Comparison of ENCODE assay signal across 8 mouse cellular contexts in the genomic region with DNA sequence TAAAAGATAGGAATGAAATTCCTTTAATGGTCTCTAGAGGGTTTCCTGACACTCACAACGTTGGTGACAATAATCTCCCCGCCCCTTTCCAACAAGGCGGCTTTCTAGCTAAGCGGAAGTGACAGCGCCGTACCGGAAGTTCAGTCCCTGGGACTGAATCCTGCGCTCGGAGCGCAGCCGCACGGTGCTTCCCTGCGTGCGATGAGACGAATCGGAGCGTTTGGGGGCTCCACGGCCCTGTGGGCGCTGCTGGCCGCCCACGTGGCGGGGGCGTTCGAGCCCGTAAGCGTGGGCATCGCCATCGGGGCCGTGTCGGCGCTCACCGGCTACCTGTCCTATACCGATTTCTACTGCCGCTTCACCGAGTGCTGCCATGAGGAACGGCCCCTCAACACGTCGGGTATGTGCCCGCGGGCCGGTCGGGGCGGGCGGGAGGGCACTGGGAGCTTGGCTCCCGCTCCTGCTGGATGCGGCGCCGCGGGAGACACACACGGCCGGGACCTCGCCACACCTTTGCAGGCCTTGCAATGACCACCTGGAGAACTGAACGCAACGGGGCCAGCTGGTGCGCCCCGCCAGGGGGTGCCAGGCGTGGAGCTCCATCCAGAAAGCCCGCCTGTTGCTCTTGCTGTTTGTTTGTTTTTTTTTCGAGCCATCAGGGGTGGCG. TPM values are rescaled to one million over a fixed set of nuclear protein-coding genes. Genes with fewer than 3 reads are reported as not detected.
DNase-seq lines count a peak whose midpoint lies in the region; ATAC-seq and TF ChIP-seq lines count a peak whose summit lies in the region.

Tor1b (plus strand) TSS at position 136 of the 667 bp plus-strand sequence.

- H3K4me1 ChIP-seq in embryonic facial prominence, embryonic 12.5 days: peaks cover 24% of the 10 kb centered on the region
- peaks cover 11% of the 10 kb centered on the region for H3K4me1 ChIP-seq in kidney, adult 2 months (ENCODE audit: control insufficient read depth, insufficient read depth, low read length)
- H3K4me1 ChIP-seq in limb, embryonic 14.5 days (ENCODE audit: control insufficient read depth, insufficient read depth, low read length): peaks cover 16% of the 10 kb centered on the region; the same call in 1 of the 2 replicates
- H3K4me1 ChIP-seq in midbrain, postnatal 0 days (ENCODE audit: insufficient read depth, low read length): peaks cover 13% of the 10 kb centered on the region

- TF ChIP-seq CTCF in kidney, adult 2 months (conservative IDR thresholded peaks at IDR 0.05; ENCODE audit: insufficient read depth, insufficient read length, low read depth, low read length): peak; percentile 24; the same call in 1 of the 2 replicates
- TF ChIP-seq CTCF in midbrain, postnatal 0 days (IDR thresholded peaks at IDR 0.05): peak; percentile 51

- peak; percentile 96 for TF ChIP-seq POLR2A in kidney, adult 2 months (IDR thresholded peaks at IDR 0.05; ENCODE audit: low read depth, low read length)
- peak; percentile 96; the same call in 1 of the 2 replicates for TF ChIP-seq POLR2A in limb, embryonic 14.5 days (IDR thresholded peaks at IDR 0.05; ENCODE audit: borderline replicate concordance, extremely low read depth, insufficient read depth, insufficient read length)

- under 1% methylated on average over 60 of the region's 60 CpGs for WGBS in embryonic facial prominence, embryonic 12.5 days
- WGBS in kidney, adult 2 months: under 1% methylated on average over 60 of the region's 60 CpGs
- WGBS in limb, embryonic 14.5 days: under 1% methylated on average over 56 of the region's 60 CpGs
- under 1% methylated on average over 57 of the region's 60 CpGs for WGBS in midbrain, postnatal 0 days

- peaks cover 29% of the 10 kb centered on the region for H3K36me3 ChIP-seq in embryonic facial prominence, embryonic 12.5 days
- no peaks in the 10 kb centered on the region for H3K36me3 ChIP-seq in kidney, adult 2 months (ENCODE audit: control insufficient read depth, insufficient read depth, low read length)
- peaks cover 28% of the 10 kb centered on the region for H3K36me3 ChIP-seq in limb, embryonic 14.5 days (ENCODE audit: control insufficient read depth, insufficient read depth, low read length)
- peaks cover 27% of the 10 kb centered on the region for H3K36me3 ChIP-seq in midbrain, postnatal 0 days (ENCODE audit: insufficient read depth, low read length)

- H3K4me3 ChIP-seq in embryonic facial prominence, embryonic 12.5 days: peak within 1 kb of the TSS; percentile 89
- peak within 1 kb of the TSS; percentile 91 for H3K4me3 ChIP-seq in kidney, adult 2 months (ENCODE audit: insufficient read depth, low read depth, low read length)
- H3K4me3 ChIP-seq in limb, embryonic 14.5 days (replicated peaks; ENCODE audit: low read length): peak within 1 kb of the TSS; percentile 86
- peak within 1 kb of the TSS; percentile 82 for H3K4me3 ChIP-seq in midbrain, postnatal 0 days (ENCODE audit: low read depth, low read length)

- 0 out of 2 replicates have a peak, but pooled peaks have one; percentile 61 for ATAC-seq in embryonic facial prominence, embryonic 12.5 days (ENCODE audit: insufficient number of reproducible peaks, insufficient read depth, low FRiP score, low TSS enrichment)
- peak; percentile 88 for ATAC-seq in limb, embryonic 14.5 days (ENCODE audit: low FRiP score, low read depth)
- peak; percentile 92 for ATAC-seq in midbrain, postnatal 0 days (ENCODE audit: low FRiP score)

- peak within 1 kb of the TSS; percentile 83 for H3K4me2 ChIP-seq in embryonic facial prominence, embryonic 12.5 days (replicated peaks)
- H3K4me2 ChIP-seq in limb, embryonic 14.5 days (replicated peaks; ENCODE audit: low read depth, low read length, severe bottlenecking): peak within 1 kb of the TSS; percentile 63
- H3K4me2 ChIP-seq in midbrain, postnatal 0 days (ENCODE audit: low read depth, low read length, poor library complexity, severe bottlenecking): peak within 1 kb of the TSS; percentile 79

- peak within 1 kb of the TSS; percentile 72 for H3K27ac ChIP-seq in embryonic facial prominence, embryonic 12.5 days
- peak within 1 kb of the TSS; percentile 75 for H3K27ac ChIP-seq in kidney, adult 2 months (ENCODE audit: insufficient read depth, low read depth, low read length)
- H3K27ac ChIP-seq in limb, embryonic 14.5 days (replicated peaks; ENCODE audit: low read depth, low read length): peak within 1 kb of the TSS; percentile 83
- peak within 1 kb of the TSS; percentile 67 for H3K27ac ChIP-seq in midbrain, postnatal 0 days (ENCODE audit: low read depth, low read length)

- no peaks in the 10 kb centered on the region for H3K9me3 ChIP-seq in embryonic facial prominence, embryonic 12.5 days
- H3K9me3 ChIP-seq in limb, embryonic 14.5 days (ENCODE audit: control insufficient read depth, low read length): no peaks in the 10 kb centered on the region
- H3K9me3 ChIP-seq in midbrain, postnatal 0 days (ENCODE audit: low read length): no peaks in the 10 kb centered on the region

- no peaks in the 10 kb centered on the region for H3K27me3 ChIP-seq in embryonic facial prominence, embryonic 12.5 days
- no peaks in the 10 kb centered on the region for H3K27me3 ChIP-seq in kidney, adult 2 months (replicated peaks; ENCODE audit: control insufficient read depth, insufficient read depth, low read length)
- H3K27me3 ChIP-seq in limb, embryonic 14.5 days (ENCODE audit: control insufficient read depth, insufficient read depth, low read length): no peaks in the 10 kb centered on the region
- no peaks in the 10 kb centered on the region for H3K27me3 ChIP-seq in midbrain, postnatal 0 days (ENCODE audit: insufficient read depth, low read length)

- H3K9ac ChIP-seq in embryonic facial prominence, embryonic 12.5 days: peak within 1 kb of the TSS; percentile 88
- H3K9ac ChIP-seq in limb, embryonic 14.5 days (ENCODE audit: low read depth, low read length, severe bottlenecking): peak within 1 kb of the TSS; percentile 84
- H3K9ac ChIP-seq in midbrain, postnatal 0 days (replicated peaks; ENCODE audit: low read length, poor library complexity, severe bottlenecking): peak within 1 kb of the TSS; percentile 79

- peak; percentile 96 for DNase-seq in 3T3-L1 (ENCODE audit: low read depth, low spot score)
- peak; percentile 82 for DNase-seq in adrenal gland, postnatal 25 days
- peak; percentile 89 to 93 for DNase-seq in heart, adult 18-20 months
- DNase-seq in kidney, adult 2 months: peak; percentile 92
- DNase-seq in limb, embryonic 14.5 days (ENCODE audit: low spot score): peak; percentile 95
- DNase-seq in midbrain, postnatal 0 days (ENCODE audit: low spot score): peak; percentile 97
- DNase-seq in spleen, postnatal 14 days (ENCODE audit: low spot score in 2 of 2): peak; percentile 57 to 73

RNA-seq across cellular contexts. Expression of gene Tor1b, which starts in this region (rescaled TPM):
- total RNA-seq in adrenal gland, postnatal 25 days (2021): 53.5 and 59.8 TPM in 2 replicates
- 31.5 and 31.9 TPM in 2 replicates for polyA plus RNA-seq in embryonic facial prominence, embryonic 12.5 days (2016; fragmentation: Nextera tagmentation; extraction: Ambion mirVana)
- total RNA-seq in heart, adult 18-20 months (2021): 10 to 100 TPM; 25.2 to 29.1 TPM
- polyA plus RNA-seq in kidney, adult 2 months (2012; rRNA removed): 22.4 and 22.7 TPM in 2 replicates
- 45.3 and 45.9 TPM in 2 replicates for polyA plus RNA-seq in limb, embryonic 14.5 days (2012; rRNA removed)
- 39.6 and 40.7 TPM in 2 replicates for polyA plus RNA-seq in limb, embryonic 14.5 days (2014; fragmentation: Nextera tagmentation; extraction: Ambion mirVana)
- total RNA-seq in midbrain, postnatal 0 days (2014; rRNA removed): 27.1 and 28.3 TPM in 2 replicates
- polyA plus RNA-seq in midbrain, postnatal 0 days (2015; fragmentation: Nextera tagmentation; extraction: Ambion mirVana): 16.4 and 17.0 TPM in 2 replicates

Comparison
In these comparisons a context has a peak if more than half of its experiments do, and no peak if none do; other contexts are left out.
1. Peak in every context shown above with its lines: DNase-seq, ATAC-seq, H3K4me3 ChIP-seq and H3K27ac ChIP-seq.